Mouse (Mus musculus) liver, postnatal 0 days (tissue): ENCODE data around the gene Slc22a14. TPM values are rescaled to one million over a fixed set of nuclear protein-coding genes. Genes with fewer than 3 reads are reported as not detected.
A peak's percentile ranks its signal among the peaks of the same experiment; 100 is the strongest.

Experiments
- ATAC-seq: fragments of 200-750 bp; cut with Nextera tagmentation; 2 replicates; pipeline ENCODE4 v1.8.0; 2017; ENCODE audit warnings: mild to moderate bottlenecking, moderate library complexity
- DNase-seq: peaks from one replicate; pipeline ENCODE4 v3.0.0-alpha.2; 2016
- H3K27ac ChIP-seq: fragments of 300-500 bp; sonication (generic); 2 replicates; pipeline ENCODE4 v1.5.1; 2014; ENCODE audit warnings: antibody characterized with exemption, moderate library complexity, mild to moderate bottlenecking, low read depth
- H3K27me3 ChIP-seq: fragments of 300-500 bp; sonication (generic); 2 replicates; pipeline ENCODE4 v1.6.1; 2014; ENCODE audit warnings: low read length, control low read depth, mixed read lengths; ENCODE audit not compliant: insufficient read depth
- H3K36me3 ChIP-seq: fragments of 300-500 bp; sonication (generic); replicated peaks from 2 replicates; pipeline ENCODE4 v1.6.1; 2014; ENCODE audit warnings: mild to moderate bottlenecking, control low read depth, low read length, moderate library complexity, mixed read lengths; ENCODE audit not compliant: insufficient read depth
- H3K4me1 ChIP-seq: fragments of 300-500 bp; sonication (generic); 2 replicates; pipeline ENCODE4 v1.6.1; 2014; ENCODE audit warnings: antibody characterized with exemption, mild to moderate bottlenecking, control low read depth; ENCODE audit not compliant: insufficient read depth
- H3K4me2 ChIP-seq: fragments of 300-500 bp; sonication (generic); 2 replicates; pipeline ENCODE4 v1.6.1; 2014; ENCODE audit warnings: low read depth, mild to moderate bottlenecking, low read length, moderate library complexity, mixed read lengths
- H3K4me3 ChIP-seq: fragments of 300-500 bp; sonication (generic); 2 replicates; pipeline ENCODE4 v1.5.1; 2014; ENCODE audit warnings: low read depth, low read length
- H3K9ac ChIP-seq: fragments of 300-500 bp; sonication (generic); replicated peaks from 2 replicates; pipeline ENCODE4 v1.6.1; 2014; ENCODE audit warnings: mild to moderate bottlenecking, moderate library complexity
- H3K9me3 ChIP-seq: fragments of 300-500 bp; sonication (generic); 2 replicates; pipeline ENCODE4 v1.6.1; 2016; ENCODE audit warnings: mild to moderate bottlenecking, control low read depth, low read length, mixed read lengths
- CTCF ChIP-seq: sonication (generic); IDR thresholded peaks from 2 replicates; pipeline ENCODE4 v1.5.1; 2016; ENCODE audit warnings: antibody characterized with exemption, low read depth
- EP300 ChIP-seq: IDR thresholded peaks from 2 replicates; pipeline ENCODE4 v1.6.1; 2016; ENCODE audit warnings: antibody characterized with exemption, low read depth, mild to moderate bottlenecking
- WGBS: fragments of 180-500 bp; shearing (Covaris S2); extraction: QIAGEN DNeasy Blood & Tissue Kit; methylation state at CpG from one replicate; pipeline ENCODE4 v1.1.7; 2014; ENCODE audit not compliant: insufficient replicate concordance; 5-methylcytosine and 5-hydroxymethylcytosine counted together
- polyA plus RNA-seq: library from polyadenylated mRNA; unstranded; fragments of >200 nt; fragmentation: Nextera tagmentation; extraction: Ambion mirVana; gene quantifications from 2 replicates; pipeline ENCODE4 v1.2.1, GENCODE M21; 2015

The Slc22a14 gene
- polyA plus RNA-seq, 1 experiment from 2014 or later: not detected

DNA sequence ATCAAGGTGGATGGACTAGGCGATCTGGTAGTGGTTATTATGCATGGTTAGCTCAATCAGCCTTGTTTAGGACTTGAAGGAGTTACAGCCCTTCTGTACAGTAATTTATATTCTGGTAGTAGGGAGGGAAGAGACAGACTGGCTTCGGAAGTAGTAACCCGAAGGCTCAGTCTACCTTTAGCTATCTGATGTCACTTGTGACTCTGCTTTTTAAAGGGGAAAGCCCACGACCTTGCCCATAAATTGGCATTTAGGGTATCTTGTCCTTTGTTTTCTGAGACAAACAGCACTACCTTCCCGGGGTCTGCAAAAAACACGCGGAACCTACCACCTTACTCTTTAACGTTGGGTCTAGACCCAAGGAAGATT lies 25.2 kb downstream of the Slc22a14 start:
- H3K27me3 ChIP-seq: no peaks in the 10 kb centered on the region
- no peak for DNase-seq
- H3K4me3 ChIP-seq: peak overlapping the region; percentile 90
- peaks cover 30% of the 10 kb centered on the region; the same call in 1 of the 2 replicates for H3K36me3 ChIP-seq
- peak overlapping the region; percentile 97 for H3K27ac ChIP-seq
- peak overlapping the region; percentile 92 for H3K9ac ChIP-seq
- peaks cover 34% of the 10 kb centered on the region for H3K4me1 ChIP-seq
- no peak for ATAC-seq
- H3K9me3 ChIP-seq: no peaks in the 10 kb centered on the region
- H3K4me2 ChIP-seq: peak overlapping the region; percentile 94
- WGBS: 2% methylated on average over 8 of the region's 8 CpGs
- TF ChIP-seq CTCF (no peak), EP300 (no peak)

DNA sequence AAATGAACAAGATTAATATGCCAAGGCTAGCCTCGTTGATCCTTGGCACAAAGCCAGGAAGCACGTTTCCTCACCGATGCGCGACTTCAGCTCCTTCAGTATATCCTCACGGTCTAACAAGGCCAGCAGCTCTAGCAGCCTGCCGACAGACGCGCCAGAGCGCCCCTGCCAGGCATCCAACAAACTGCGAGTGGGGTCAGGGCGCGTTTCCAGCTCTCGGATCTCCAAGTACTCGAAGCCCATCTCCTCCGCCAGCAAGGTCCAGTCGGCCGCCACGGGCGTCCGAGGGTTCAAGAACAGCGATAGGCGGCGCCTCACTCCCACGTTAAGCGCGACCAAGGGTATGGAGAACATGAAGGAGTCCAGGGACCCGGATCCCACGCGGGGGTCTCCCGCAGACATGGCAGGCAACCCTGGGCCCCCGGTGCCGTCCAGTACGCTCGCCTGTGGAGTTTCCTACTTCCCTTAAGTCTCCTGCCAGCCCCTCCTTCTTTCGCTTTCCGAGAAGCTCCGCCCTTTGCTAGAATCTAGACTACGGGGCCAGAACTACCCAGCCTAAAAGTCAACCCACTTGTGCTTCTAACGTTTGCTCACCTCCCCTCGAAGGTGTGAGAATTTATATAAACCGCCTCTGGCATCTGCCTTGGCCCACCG lies 25.7 kb downstream of the Slc22a14 start, which contains the start of gene Acaa1a:
TSS of gene Acaa1a (plus strand) at position 119 of the 654 bp plus-strand sequence.
- H3K4me3 ChIP-seq: peak within 1 kb of the TSS; percentile 90
- H3K4me2 ChIP-seq: peak within 1 kb of the TSS; percentile 94
- peak within 1 kb of the TSS; percentile 97 for H3K27ac ChIP-seq
- H3K27me3 ChIP-seq: no peaks in the 10 kb centered on the region
- DNase-seq: peak; percentile 71
- peaks cover 36% of the 10 kb centered on the region for H3K4me1 ChIP-seq
- peaks cover 27% of the 10 kb centered on the region; the same call in 1 of the 2 replicates for H3K36me3 ChIP-seq
- 2% methylated on average over 42 of the region's 43 CpGs for WGBS
- no peaks in the 10 kb centered on the region for H3K9me3 ChIP-seq
- TF ChIP-seq CTCF: peak; percentile 25
- no peak for TF ChIP-seq EP300
- peak within 1 kb of the TSS; percentile 92 for H3K9ac ChIP-seq
- ATAC-seq: peak; percentile 30

DNA sequence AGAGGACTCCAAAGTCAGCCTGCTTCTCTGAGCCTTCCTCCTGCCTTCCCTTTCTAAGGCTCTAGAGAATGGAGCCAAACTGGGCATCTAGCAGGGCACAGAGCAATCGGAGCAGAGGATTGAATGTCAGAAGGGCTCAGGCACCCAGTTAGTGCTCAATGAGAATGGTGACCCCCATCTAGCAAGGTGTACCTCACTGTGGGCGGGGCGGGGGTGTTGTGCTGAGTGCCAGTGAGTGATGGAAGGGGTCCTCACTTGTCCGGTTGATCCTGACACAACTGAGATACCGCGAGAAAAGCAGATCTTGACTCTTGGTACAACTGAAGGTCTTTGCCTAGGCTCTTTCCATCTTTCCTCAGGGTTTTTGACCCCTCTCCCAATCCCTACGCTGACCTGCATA lies 26.2 kb downstream of the Slc22a14 start:
- peak overlapping the region; percentile 92 for H3K9ac ChIP-seq
- WGBS: 46% methylated on average over 7 of the region's 7 CpGs
- H3K4me1 ChIP-seq: peaks cover 39% of the 10 kb centered on the region
- H3K36me3 ChIP-seq: peaks cover 23% of the 10 kb centered on the region; the same call in 1 of the 2 replicates
- H3K9me3 ChIP-seq: no peaks in the 10 kb centered on the region
- peak overlapping the region; percentile 90 for H3K4me3 ChIP-seq
- DNase-seq (no peak), ATAC-seq (no peak)
- H3K4me2 ChIP-seq: peak overlapping the region; percentile 94
- H3K27me3 ChIP-seq: no peaks in the 10 kb centered on the region
- H3K27ac ChIP-seq: peak overlapping the region; percentile 97; the same call in 1 of the 2 replicates
- no peak for TF ChIP-seq EP300
- TF ChIP-seq CTCF: no peak

DNA sequence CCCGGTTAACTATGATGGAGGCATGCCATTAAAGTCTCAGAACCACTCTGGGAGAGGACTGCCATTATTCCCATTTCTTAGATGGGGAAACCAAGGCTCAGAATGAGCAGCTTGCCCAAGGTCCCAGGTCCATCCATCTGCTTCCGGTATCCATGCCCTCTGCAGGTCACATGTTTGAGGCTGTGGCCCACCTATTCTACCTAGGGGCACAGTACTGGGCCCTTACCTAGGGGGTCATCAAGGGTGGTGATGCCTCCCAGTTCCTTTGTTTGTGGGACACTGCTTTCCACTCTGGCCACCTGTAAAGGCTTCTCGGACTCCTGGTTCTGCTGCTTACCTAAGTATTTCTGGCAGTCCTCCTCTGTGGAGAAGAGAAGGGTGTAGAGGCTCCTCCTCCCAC lies 27.0 kb downstream of the Slc22a14 start:
- ATAC-seq (no peak), DNase-seq (no peak)
- H3K9ac ChIP-seq: no peak overlapping the region
- no peak overlapping the region for H3K4me2 ChIP-seq
- peaks cover 16% of the 10 kb centered on the region; the same call in 1 of the 2 replicates for H3K36me3 ChIP-seq
- peaks cover 39% of the 10 kb centered on the region for H3K4me1 ChIP-seq
- 77% methylated on average over 3 of the region's 3 CpGs for WGBS
- TF ChIP-seq EP300 (no peak), CTCF (no peak)
- no peak overlapping the region for H3K27ac ChIP-seq
- no peaks in the 10 kb centered on the region for H3K27me3 ChIP-seq
- H3K9me3 ChIP-seq: no peaks in the 10 kb centered on the region
- H3K4me3 ChIP-seq: no peak overlapping the region

DNA sequence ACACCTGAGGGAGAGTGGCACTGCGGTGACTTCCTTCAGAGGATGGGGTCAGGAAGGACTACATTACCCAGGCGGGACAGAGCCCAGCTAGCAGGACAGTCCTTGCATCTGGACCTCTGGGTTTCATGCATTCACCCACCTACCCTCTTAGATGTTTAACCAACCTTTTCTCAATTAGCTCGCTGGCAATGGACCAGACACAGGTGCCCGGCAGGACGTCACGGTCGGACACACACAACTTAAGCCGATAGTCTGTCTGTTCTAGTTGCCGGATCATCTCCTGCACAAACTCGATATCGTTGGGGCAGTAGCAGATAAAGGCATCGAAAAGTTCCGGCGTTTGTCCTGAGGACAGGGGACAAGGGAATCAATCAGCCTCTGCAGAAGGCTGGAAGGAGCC lies 27.5 kb downstream of the Slc22a14 start:
- H3K27ac ChIP-seq: no peak overlapping the region
- peaks cover 33% of the 10 kb centered on the region for H3K4me1 ChIP-seq
- H3K9me3 ChIP-seq: no peaks in the 10 kb centered on the region
- no peak overlapping the region for H3K4me2 ChIP-seq
- TF ChIP-seq CTCF (no peak), EP300 (no peak)
- no peak for DNase-seq
- no peak overlapping the region for H3K4me3 ChIP-seq
- no peaks in the 10 kb centered on the region for H3K27me3 ChIP-seq
- H3K9ac ChIP-seq: no peak overlapping the region
- ATAC-seq: no peak
- 95% methylated on average over 14 of the region's 14 CpGs for WGBS
- H3K36me3 ChIP-seq: peaks cover 16% of the 10 kb centered on the region; the same call in 1 of the 2 replicates

DNA sequence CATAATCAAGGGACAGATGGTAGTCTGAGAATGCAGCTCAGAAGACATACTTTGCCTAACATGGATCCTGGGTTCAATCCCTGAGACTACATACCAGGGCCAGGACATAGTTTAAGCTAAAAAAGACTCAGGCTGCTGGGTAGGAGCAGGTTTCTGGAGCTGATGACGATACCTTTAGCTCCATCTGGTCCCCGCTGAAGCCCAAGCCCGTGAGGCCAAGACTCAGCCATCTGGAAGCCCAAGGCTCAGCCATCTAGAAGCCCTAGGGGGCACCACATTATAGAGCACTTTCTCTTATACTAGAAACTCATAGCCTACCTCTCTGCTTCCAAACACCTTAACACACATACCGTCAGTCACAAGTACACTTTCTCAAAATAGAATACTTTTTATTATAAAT lies 29.8 kb downstream of the Slc22a14 start:
- 79% methylated on average over 4 of the region's 4 CpGs for WGBS
- H3K36me3 ChIP-seq: peaks cover 16% of the 10 kb centered on the region; the same call in 1 of the 2 replicates
- H3K4me2 ChIP-seq: no peak overlapping the region
- no peak overlapping the region for H3K4me3 ChIP-seq
- H3K4me1 ChIP-seq: peaks cover 25% of the 10 kb centered on the region
- H3K27ac ChIP-seq: 0 out of 2 replicates have a peak overlapping the region, but pooled peaks have one; percentile 61
- no peak for TF ChIP-seq CTCF
- TF ChIP-seq EP300: no peak
- ATAC-seq (no peak), DNase-seq (no peak)
- H3K9ac ChIP-seq: no peak overlapping the region
- no peaks in the 10 kb centered on the region for H3K9me3 ChIP-seq
- H3K27me3 ChIP-seq: no peaks in the 10 kb centered on the region
